In the genomic region with DNA sequence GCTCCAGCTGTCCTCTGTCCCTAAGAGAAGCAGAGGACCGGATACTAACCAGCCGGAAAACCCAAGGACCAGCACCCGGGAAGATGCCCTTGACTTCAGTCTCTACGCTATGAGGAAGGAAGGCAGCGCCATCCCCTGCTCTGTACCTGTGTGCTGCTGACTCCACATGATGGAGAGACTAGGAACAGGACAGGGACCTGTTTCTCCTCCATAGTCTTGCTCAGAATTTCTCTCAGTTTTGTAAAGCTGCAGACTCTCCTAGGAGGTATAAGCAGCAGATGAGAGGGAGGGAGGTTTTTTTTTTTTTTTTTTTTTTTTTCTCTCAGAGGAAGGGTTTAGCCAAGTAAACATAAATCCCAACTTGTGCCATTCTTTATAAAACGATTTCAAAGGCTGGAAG, we compare ENCODE assay signal across 9 mouse cellular contexts. TPM values are rescaled to one million over a fixed set of nuclear protein-coding genes. Genes with fewer than 3 reads are reported as not detected.
DNase-seq lines count a peak whose midpoint lies in the region; ATAC-seq and TF ChIP-seq lines count a peak whose summit lies in the region.
"Had no signal": no experiment of that assay in that cellular context is flagged by ENCODE, and none has a peak within 500 bp of the region (broad histone marks: within the 10 kb centered on the region; RNA-seq: fewer than 3 reads in every experiment).

A gene (plus strand): TSS at position 301 of the 400 bp plus-strand sequence.

- DNase-seq in kidney, adult 9 months: no peak
- DNase-seq in hindbrain, postnatal 0 days (ENCODE audit: low spot score): no peak
- DNase-seq in urinary bladder, postnatal 36 days (ENCODE audit: low spot score in 2 of 2): no peak
- DNase-seq in testis, postnatal 14 days (ENCODE audit: low spot score): no peak

- peak within 1 kb of the TSS; percentile 30 for H3K4me3 ChIP-seq in kidney, embryonic 15.5 days (replicated peaks)
- H3K4me3 ChIP-seq in embryonic facial prominence, embryonic 15.5 days (replicated peaks): peak within 1 kb of the TSS; percentile 28
- H3K4me3 ChIP-seq in hindbrain, postnatal 0 days (ENCODE audit: low read length): peak within 1 kb of the TSS; percentile 37
- H3K4me3 ChIP-seq in midbrain, embryonic 16.5 days (ENCODE audit: low read depth, low read length): peak within 1 kb of the TSS; percentile 39

- no peak for ATAC-seq in kidney, embryonic 15.5 days (replicated peaks; ENCODE audit: low FRiP score)
- ATAC-seq in embryonic facial prominence, embryonic 15.5 days (ENCODE audit: insufficient number of reproducible peaks, low FRiP score, low TSS enrichment, low read depth): no peak
- ATAC-seq in hindbrain, postnatal 0 days: no peak
- ATAC-seq in midbrain, embryonic 16.5 days: no peak
- no peak for ATAC-seq in inflammation-experienced regulatory T-cells, adult 6 months

- 72% methylated on average over 6 of the region's 6 CpGs for WGBS in kidney, embryonic 15.5 days
- 65% methylated on average over 6 of the region's 6 CpGs for WGBS in embryonic facial prominence, embryonic 15.5 days
- 69% methylated on average over 6 of the region's 6 CpGs for WGBS in hindbrain, postnatal 0 days
- 74% methylated on average over 6 of the region's 6 CpGs for WGBS in midbrain, embryonic 16.5 days

- H3K27me3 ChIP-seq in kidney, embryonic 15.5 days: peaks cover 55% of the 10 kb centered on the region
- H3K27me3 ChIP-seq in embryonic facial prominence, embryonic 15.5 days: peaks cover 59% of the 10 kb centered on the region
- no peaks in the 10 kb centered on the region for H3K27me3 ChIP-seq in hindbrain, postnatal 0 days (ENCODE audit: insufficient read depth, low read length)
- peaks cover 2% of the 10 kb centered on the region for H3K27me3 ChIP-seq in midbrain, embryonic 16.5 days (ENCODE audit: control insufficient read depth, insufficient read depth, low read depth, low read length)

- H3K27ac ChIP-seq in kidney, embryonic 15.5 days: no peak within 1 kb of the TSS
- no peak within 1 kb of the TSS for H3K27ac ChIP-seq in embryonic facial prominence, embryonic 15.5 days (replicated peaks)
- peak within 1 kb of the TSS; percentile 32; the same call in 1 of the 2 replicates for H3K27ac ChIP-seq in hindbrain, postnatal 0 days
- 0 out of 2 replicates have a peak within 1 kb of the TSS, but pooled peaks have one; percentile 38 for H3K27ac ChIP-seq in midbrain, embryonic 16.5 days (ENCODE audit: low read length)

- peak within 1 kb of the TSS; percentile 37 for H3K9ac ChIP-seq in kidney, embryonic 15.5 days
- H3K9ac ChIP-seq in embryonic facial prominence, embryonic 15.5 days: peak within 1 kb of the TSS; percentile 12; the same call in 1 of the 2 replicates
- peak within 1 kb of the TSS; percentile 50 for H3K9ac ChIP-seq in hindbrain, postnatal 0 days (replicated peaks; ENCODE audit: low read length)
- peak within 1 kb of the TSS; percentile 65 for H3K9ac ChIP-seq in midbrain, embryonic 16.5 days (ENCODE audit: low read depth, low read length)

- peak within 1 kb of the TSS; percentile 60 for H3K4me2 ChIP-seq in kidney, embryonic 15.5 days
- H3K4me2 ChIP-seq in embryonic facial prominence, embryonic 15.5 days (replicated peaks): peak within 1 kb of the TSS; percentile 48
- peak within 1 kb of the TSS; percentile 74 for H3K4me2 ChIP-seq in hindbrain, postnatal 0 days (ENCODE audit: low read depth, low read length)
- peak within 1 kb of the TSS; percentile 75 for H3K4me2 ChIP-seq in midbrain, embryonic 16.5 days (ENCODE audit: low read length)

- peaks cover 14% of the 10 kb centered on the region for H3K4me1 ChIP-seq in kidney, embryonic 15.5 days
- peaks cover 11% of the 10 kb centered on the region for H3K4me1 ChIP-seq in embryonic facial prominence, embryonic 15.5 days
- H3K4me1 ChIP-seq in hindbrain, postnatal 0 days (ENCODE audit: insufficient read depth, low read length): peaks cover 9% of the 10 kb centered on the region; the same call in 1 of the 2 replicates
- H3K4me1 ChIP-seq in midbrain, embryonic 16.5 days (ENCODE audit: control insufficient read depth, insufficient read depth, low read length): peaks cover 8% of the 10 kb centered on the region

- no peaks in the 10 kb centered on the region for H3K9me3 ChIP-seq in kidney, embryonic 15.5 days (replicated peaks)
- no peaks in the 10 kb centered on the region for H3K9me3 ChIP-seq in embryonic facial prominence, embryonic 15.5 days (replicated peaks)
- H3K9me3 ChIP-seq in hindbrain, postnatal 0 days (ENCODE audit: low read length): no peaks in the 10 kb centered on the region
- H3K9me3 ChIP-seq in midbrain, embryonic 16.5 days (replicated peaks; ENCODE audit: control insufficient read depth, low read length, poor library complexity, severe bottlenecking): no peaks in the 10 kb centered on the region

- TF ChIP-seq CTCF in hindbrain, postnatal 0 days (IDR thresholded peaks at IDR 0.05; ENCODE audit: low read depth): no peak

- H3K36me3 ChIP-seq in kidney, embryonic 15.5 days: no peaks in the 10 kb centered on the region
- H3K36me3 ChIP-seq in embryonic facial prominence, embryonic 15.5 days: no peaks in the 10 kb centered on the region
- H3K36me3 ChIP-seq in hindbrain, postnatal 0 days (ENCODE audit: insufficient read depth, low read length): no peaks in the 10 kb centered on the region
- H3K36me3 ChIP-seq in midbrain, embryonic 16.5 days (ENCODE audit: control insufficient read depth, insufficient read depth, low read length): no peaks in the 10 kb centered on the region

RNA-seq across cellular contexts. Expression of the gene that starts here (rescaled TPM):
- 0.17 and 0.32 TPM in 2 replicates for polyA plus RNA-seq in kidney, embryonic 15.5 days (2015; fragmentation: Nextera tagmentation; extraction: Ambion mirVana)
- 0.24 TPM in 2 replicates for polyA plus RNA-seq in embryonic facial prominence, embryonic 15.5 days (2015; fragmentation: Nextera tagmentation; extraction: Ambion mirVana)
- 3.7 and 3.9 TPM in 2 replicates for total RNA-seq in hindbrain, postnatal 0 days (2014; rRNA removed)
- 2.1 and 2.5 TPM in 2 replicates for polyA plus RNA-seq in hindbrain, postnatal 0 days (2015; fragmentation: Nextera tagmentation; extraction: Ambion mirVana)
- 1.2 and 1.6 TPM in 2 replicates for polyA plus RNA-seq in midbrain, embryonic 16.5 days (2015; fragmentation: Nextera tagmentation; extraction: Ambion mirVana)
- 1 to 10 TPM in 2 of 3 experiments, under 1 TPM in 1; 0.45 to 2.3 (median 1.5) TPM for polyA plus RNA-seq in inflammation-experienced regulatory T-cells, adult 6 months (2017; shearing (Covaris generic))
- total RNA-seq: ES-E14 had no signal

Comparison
In these comparisons a context has a peak if more than half of its experiments do, and no peak if none do; other contexts are left out.
1. H3K27ac ChIP-seq: peak in hindbrain, postnatal 0 days (single experiment) and midbrain, embryonic 16.5 days (single experiment); none in kidney, embryonic 15.5 days (single experiment) and embryonic facial prominence, embryonic 15.5 days (single experiment).
2. H3K9ac ChIP-seq: peak in every context shown above with its lines; median percentile 65 in midbrain, embryonic 16.5 days; 50 in hindbrain, postnatal 0 days; 37 in kidney, embryonic 15.5 days; 12 in embryonic facial prominence, embryonic 15.5 days.
3. Peak in every context shown above with its lines, with median percentiles within 50 percentile points of each other: H3K4me2 ChIP-seq and H3K4me3 ChIP-seq.